Mouse (Mus musculus): ENCODE results near the gene Osbpl11.
"Not testable (repeated sequence)": the region's sequence is repeated elsewhere in the genome, so short reads cannot be mapped to it uniquely, and the experiment has no call there.

Gene Osbpl11

GRCm38 (mm10) chr16:33184901-33185260 lies at the start of gene Osbpl11:
Gene Osbpl11 (plus strand): TSS chr16:33185071.
- in situ Hi-C loops (cut with MboI): no loop called here

GRCm38 (mm10) chr16:33135167-33135566 lies 49.7 kb upstream of the Osbpl11 start:
- in situ Hi-C loops (cut with MboI): no loop called here

GRCm38 (mm10) chr16:33139061-33139460 lies 45.8 kb upstream of the Osbpl11 start:
- in situ Hi-C loops (cut with MboI): not testable (repeated sequence)

- in situ Hi-C loops (cut with MboI): no loop called here
Observed at GRCm38 (mm10) chr16:33141758-33142280, 43.1 kb upstream of the Osbpl11 start.

GRCm38 (mm10) chr16:33143452-33143851 lies 41.4 kb upstream of the Osbpl11 start:
- in situ Hi-C loops (cut with MboI): no loop called here

- in situ Hi-C loops (cut with MboI): no loop called here
Observed at GRCm38 (mm10) chr16:33146185-33146584, 38.7 kb upstream of the Osbpl11 start.

- in situ Hi-C loops (cut with MboI): no loop called here
Observed at GRCm38 (mm10) chr16:33148135-33148534, 36.7 kb upstream of the Osbpl11 start.

- in situ Hi-C loops (cut with MboI): not testable (repeated sequence)
Observed at GRCm38 (mm10) chr16:33150875-33151274, 34.0 kb upstream of the Osbpl11 start.

GRCm38 (mm10) chr16:33151558-33151957 lies 33.3 kb upstream of the Osbpl11 start:
- in situ Hi-C loops (cut with MboI): no loop called here

- in situ Hi-C loops (cut with MboI): no loop called here
Observed at GRCm38 (mm10) chr16:33154992-33155391, 29.9 kb upstream of the Osbpl11 start.

- in situ Hi-C loops (cut with MboI): no loop called here
Observed at GRCm38 (mm10) chr16:33158006-33158405, 26.9 kb upstream of the Osbpl11 start.

GRCm38 (mm10) chr16:33158590-33159071 lies 26.2 kb upstream of the Osbpl11 start:
- in situ Hi-C loops (cut with MboI): no loop called here

- in situ Hi-C loops (cut with MboI): no loop called here
Observed at GRCm38 (mm10) chr16:33159363-33159762, 25.5 kb upstream of the Osbpl11 start.

GRCm38 (mm10) chr16:33163330-33164090 lies 21.4 kb upstream of the Osbpl11 start:
- in situ Hi-C loops (cut with MboI): no loop called here

- in situ Hi-C loops (cut with MboI): not testable (repeated sequence)
Observed at GRCm38 (mm10) chr16:33166284-33166683, 18.6 kb upstream of the Osbpl11 start.

- in situ Hi-C loops (cut with MboI): no loop called here
Observed at GRCm38 (mm10) chr16:33167537-33167936, 17.3 kb upstream of the Osbpl11 start.

- in situ Hi-C loops (cut with MboI): no loop called here
Observed at GRCm38 (mm10) chr16:33169471-33170034, 15.3 kb upstream of the Osbpl11 start.

GRCm38 (mm10) chr16:33170716-33171587 lies 13.9 kb upstream of the Osbpl11 start:
- in situ Hi-C loops (cut with MboI): no loop called here

GRCm38 (mm10) chr16:33171800-33172199 lies 13.1 kb upstream of the Osbpl11 start:
- in situ Hi-C loops (cut with MboI): no loop called here

- in situ Hi-C loops (cut with MboI): no loop called here
Observed at GRCm38 (mm10) chr16:33173151-33173550, 11.7 kb upstream of the Osbpl11 start.

GRCm38 (mm10) chr16:33174695-33175094 lies 10.2 kb upstream of the Osbpl11 start:
- in situ Hi-C loops (cut with MboI): no loop called here

GRCm38 (mm10) chr16:33176831-33177230 lies 8.0 kb upstream of the Osbpl11 start:
- in situ Hi-C loops (cut with MboI): not testable (repeated sequence)

Data from mature B cell (primary cell).